Mouse (Mus musculus) kidney, adult 2 months (tissue): ENCODE data around the gene Tapt1. TPM values are rescaled to one million over a fixed set of nuclear protein-coding genes. Genes with fewer than 3 reads are reported as not detected.
"Not testable (repeated sequence)": the region's sequence is repeated elsewhere in the genome, so short reads cannot be mapped to it uniquely, and the experiment has no call there.

Experiments used
- DNase-seq: peaks from one replicate; pipeline ENCODE4 v3.0.0; 2021
- H3K27ac ChIP-seq: fragments of 200-500 bp; 2 replicates; pipeline ENCODE4 v1.5.1; 2012; ENCODE audit warnings: low read depth, low read length, control low read depth, inconsistent platforms; ENCODE audit not compliant: insufficient read depth
- H3K27me3 ChIP-seq: fragments of 200-500 bp; replicated peaks from 2 replicates; pipeline ENCODE4 v1.6.1; 2012; ENCODE audit warnings: mild to moderate bottlenecking, moderate library complexity, low read length, inconsistent platforms; ENCODE audit not compliant: control insufficient read depth, insufficient read depth
- H3K36me3 ChIP-seq: fragments of 200-500 bp; 2 replicates; pipeline ENCODE4 v1.6.1; 2012; ENCODE audit warnings: mild to moderate bottlenecking, moderate library complexity, low read length, inconsistent platforms; ENCODE audit not compliant: control insufficient read depth, insufficient read depth
- H3K4me1 ChIP-seq: fragments of 200-500 bp; 2 replicates; pipeline ENCODE4 v1.6.1; 2011; ENCODE audit warnings: low read length; ENCODE audit not compliant: control insufficient read depth, insufficient read depth
- H3K4me3 ChIP-seq: fragments of 200-500 bp; 2 replicates; pipeline ENCODE4 v1.5.1; 2011; ENCODE audit warnings: mild to moderate bottlenecking, low read depth, low read length, control low read depth; ENCODE audit not compliant: insufficient read depth
- CTCF ChIP-seq: fragments of 200-500 bp; conservative IDR thresholded peaks from 2 replicates; pipeline ENCODE4 v1.5.1; 2011; ENCODE audit warnings: low read depth, mild to moderate bottlenecking, control low read depth, low read length, moderate library complexity, mixed read lengths; ENCODE audit not compliant: insufficient read depth, insufficient read length
- POLR2A ChIP-seq: fragments of 200-500 bp; IDR thresholded peaks from one replicate; pipeline ENCODE4 v1.6.1; 2011; ENCODE audit warnings: low read depth, low read length, control low read depth
- WGBS: fragments of 180-500 bp; shearing (Covaris S2); methylation state at CpG from one replicate; pipeline ENCODE4 v1.1.7; 2018; 5-methylcytosine and 5-hydroxymethylcytosine counted together
- polyA plus RNA-seq: library from polyadenylated mRNA; depleted of rRNA; stranded (reverse); fragments of >200 nt; gene quantifications from 2 replicates; pipeline ENCODE4 v1.2.3, GENCODE M21; 2012; rRNA removed

Gene Tapt1
- polyA plus RNA-seq, 1 experiment, result 23.6 TPM

- TF ChIP-seq CTCF (no peak), POLR2A (no peak)
Observed at GRCm38 (mm10) chr5:44143467-44144235, 82.8 kb downstream of the Tapt1 start.

GRCm38 (mm10) chr5:44127487-44127886, 98.9 kb downstream of the Tapt1 start:
- H3K36me3 ChIP-seq, result no peaks in the 10 kb centered on the region
- H3K4me1 ChIP-seq, result no peaks in the 10 kb centered on the region
- H3K27ac ChIP-seq, result no peak overlapping the region
- DNase-seq, result no peak
- no peak for TF ChIP-seq CTCF
- H3K4me3 ChIP-seq, result no peak overlapping the region
- WGBS, result 82% methylated on average over 4 of the region's 4 CpGs
- no peaks in the 10 kb centered on the region for H3K27me3 ChIP-seq

More at GRCm38 (mm10) chr5:44143467-44144235, 82.8 kb downstream of the Tapt1 start:
- Histone ChIP-seq H3K36me3 (no peaks in the 10 kb centered on the region), H3K27ac (no peak overlapping the region), H3K4me3 (no peak overlapping the region), H3K4me1 (no peaks in the 10 kb centered on the region), H3K27me3 (no peaks in the 10 kb centered on the region)
- no peak for DNase-seq
- 59% methylated on average over 8 of the region's 8 CpGs for WGBS

GRCm38 (mm10) chr5:44126574-44126973, 99.9 kb downstream of the Tapt1 start:
- H3K4me1 ChIP-seq, H3K4me3 ChIP-seq, H3K27ac ChIP-seq, DNase-seq, H3K27me3 ChIP-seq, H3K36me3 ChIP-seq: not testable (repeated sequence)
- WGBS, result 96% methylated on average over 8 of the region's 8 CpGs

Other genes with a start within 250 kb of the Tapt1 start
- 3.7 and 4.5 TPM in 2 replicates for gene Fgfbp1, start 244.8 kb downstream of the Tapt1 start, polyA plus RNA-seq
- 53.6 and 67.6 TPM in 2 replicates for gene Prom1, start 124.6 kb downstream of the Tapt1 start, polyA plus RNA-seq